Mouse (Mus musculus) layer of hippocampus, adult 11-12 months (tissue): ENCODE data around the gene Tm9sf1.
A peak's percentile ranks its signal among the peaks of the same experiment; 100 is the strongest.

Experiments used
- DNase-seq: peaks from one replicate; pipeline ENCODE4 v3.0.0; 2022; ENCODE audit warnings: low spot score

Gene Tm9sf1

DNA sequence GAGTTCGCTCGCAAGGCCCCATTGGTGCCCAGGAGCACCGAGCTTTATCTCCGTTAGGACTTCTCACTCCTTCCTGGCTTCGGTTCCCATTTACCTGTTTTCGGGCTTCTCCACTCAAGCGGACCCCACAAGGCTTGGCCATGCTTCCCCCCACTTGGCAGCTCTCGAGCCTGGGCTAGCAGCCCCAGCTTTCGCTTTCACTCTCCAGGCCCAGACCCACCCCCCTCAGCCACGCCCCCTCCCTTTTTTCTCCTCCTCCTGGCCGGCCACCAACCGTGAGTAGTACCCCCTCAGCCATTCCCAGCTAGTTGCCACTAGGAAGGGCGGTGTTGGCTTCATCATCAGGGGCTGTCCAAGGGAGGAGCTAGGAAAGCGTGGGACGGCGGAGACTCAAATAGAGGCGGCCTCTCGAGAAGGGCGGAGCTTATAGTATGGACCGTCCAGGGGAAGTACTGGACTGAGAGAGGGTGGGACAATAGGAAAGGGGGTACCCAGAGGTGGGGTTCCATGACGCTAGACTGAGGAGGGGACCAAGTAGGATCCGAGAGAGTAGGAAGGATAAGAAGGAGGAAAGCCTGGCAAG is 52.8 kb downstream of the Tm9sf1 start, which contains the start of gene Psme2:
TSS of gene Psme2 (minus strand) at position 366 of the 583 bp plus-strand sequence.
- peak; percentile 95 for DNase-seq

GRCm38 (mm10) chr14:55589771-55590448 is 53.7 kb downstream of the Tm9sf1 start:
- DNase-seq, result no peak

DNA sequence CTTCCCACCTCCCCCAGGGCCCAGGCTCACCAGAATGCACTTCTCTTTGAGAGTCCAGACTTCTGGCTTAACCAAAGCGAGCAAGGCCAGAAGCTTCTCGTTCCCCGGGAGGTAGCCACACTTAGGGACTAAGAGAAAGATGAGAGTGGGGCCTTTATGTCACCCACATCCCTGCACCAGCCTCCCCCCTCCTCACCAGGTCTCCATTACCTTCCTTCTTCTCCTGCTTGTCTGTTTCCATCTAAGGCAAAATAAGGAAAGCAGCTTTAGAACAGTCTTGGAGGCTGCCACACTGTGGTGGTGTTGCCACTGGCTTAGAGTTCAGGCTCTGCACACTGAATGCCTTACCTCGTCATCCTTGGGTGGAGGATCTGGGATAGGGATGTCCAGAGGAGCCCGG is 54.3 kb downstream of the Tm9sf1 start:
- DNase-seq, result no peak

- no peak for DNase-seq
Measured at GRCm38 (mm10) chr14:55586149-55586548, 57.5 kb downstream of the Tm9sf1 start.
